Mouse (Mus musculus) gastrocnemius, postnatal 14 days (tissue): ENCODE data around the gene Mapre3. TPM values are rescaled to one million over a fixed set of nuclear protein-coding genes. Genes with fewer than 3 reads are reported as not detected.
"Not testable (repeated sequence)": the region's sequence is repeated elsewhere in the genome, so short reads cannot be mapped to it uniquely, and the experiment has no call there.

ENCODE experiments used
- DNase-seq: peaks from one replicate; pipeline ENCODE4 v3.0.0; 2021; ENCODE audit warnings: mixed read lengths
- intact Hi-C: fragments of 180-260 bp; cut with DNase I; formaldehyde crosslinking; loops from one replicate; pipeline ENCODE4 v1.15.1; 2025; ENCODE audit warnings: low total_unique reads
- total RNA-seq, 2 experiments: library from RNA; stranded (reverse); gene quantifications; 2 replicates each; pipeline ENCODE4 v1.2.3; 2021

The Mapre3 gene
- total RNA-seq, 2 experiments from 2014 or later = 59.6 to 61.7 TPM

- DNase-seq = peak; percentile 94
- intact Hi-C loops = no loop called here
These were observed 55.1 kb downstream of the Mapre3 start for GRCm38 (mm10) chr5:30869405-30870130.

GRCm38 (mm10) chr5:30870131-30870406 lies 55.6 kb downstream of the Mapre3 start:
- DNase-seq = no peak
- intact Hi-C loops = no loop called here

GRCm38 (mm10) chr5:30872574-30872973 lies 58.1 kb downstream of the Mapre3 start:
- DNase-seq = no peak
- intact Hi-C loops = no loop called here

GRCm38 (mm10) chr5:30874365-30874764 lies 59.9 kb downstream of the Mapre3 start:
- intact Hi-C loops = no loop called here

GRCm38 (mm10) chr5:30878616-30879015 lies 64.2 kb downstream of the Mapre3 start:
- intact Hi-C loops = loop anchor here (5.0 kb wide), 1 partner anchor 39 kb away; no protein-coding TSS in a partner anchor

More at GRCm38 (mm10) chr5:30874365-30874764, 59.9 kb downstream of the Mapre3 start:
- no peak for DNase-seq

GRCm38 (mm10) chr5:30879347-30879943 lies 65.0 kb downstream of the Mapre3 start:
- intact Hi-C loops = loop anchor here (5.0 kb wide), 1 partner anchor 38 kb away; no protein-coding TSS in a partner anchor

More at GRCm38 (mm10) chr5:30878616-30879015, 64.2 kb downstream of the Mapre3 start:
- DNase-seq = no peak

GRCm38 (mm10) chr5:30881839-30882238 lies 67.4 kb downstream of the Mapre3 start:
- intact Hi-C loops = loop anchor here (2.0 kb wide), 1 partner anchor 75 kb away; no protein-coding TSS in a partner anchor
- DNase-seq = not testable (repeated sequence)

More at GRCm38 (mm10) chr5:30879347-30879943, 65.0 kb downstream of the Mapre3 start:
- DNase-seq = no peak

- no peak for DNase-seq
- intact Hi-C loops = no loop called here
These were observed 71.8 kb downstream of the Mapre3 start for GRCm38 (mm10) chr5:30886209-30886608.

GRCm38 (mm10) chr5:30886731-30887130 lies 72.3 kb downstream of the Mapre3 start:
- DNase-seq = no peak
- intact Hi-C loops = no loop called here

GRCm38 (mm10) chr5:30887331-30887761 lies 72.9 kb downstream of the Mapre3 start:
- intact Hi-C loops = no loop called here

GRCm38 (mm10) chr5:30887858-30888336 lies 73.5 kb downstream of the Mapre3 start:
- intact Hi-C loops = no loop called here
- DNase-seq = peak; percentile 88

More at GRCm38 (mm10) chr5:30887331-30887761, 72.9 kb downstream of the Mapre3 start:
- peak; percentile 51 for DNase-seq

- DNase-seq = peak; percentile 90
- intact Hi-C loops = no loop called here
These were observed 74.1 kb downstream of the Mapre3 start, which contains the start of gene Agbl5 for GRCm38 (mm10) chr5:30888337-30889087. Gene Agbl5 (plus strand): TSS chr5:30888694.

GRCm38 (mm10) chr5:30889088-30889754 lies 74.8 kb downstream of the Mapre3 start:
- intact Hi-C loops = no loop called here
- no peak for DNase-seq

GRCm38 (mm10) chr5:30890375-30890774 lies 75.9 kb downstream of the Mapre3 start:
- intact Hi-C loops = no loop called here
- no peak for DNase-seq

GRCm38 (mm10) chr5:30901860-30902259 lies 87.4 kb downstream of the Mapre3 start:
- intact Hi-C loops = no loop called here
- no peak for DNase-seq

GRCm38 (mm10) chr5:30907413-30908059 lies 93.1 kb downstream of the Mapre3 start, which contains the start of gene Ost4:
Gene Ost4 (minus strand): TSS chr5:30907788.
- peak; percentile 97 for DNase-seq
- intact Hi-C loops = no loop called here

- intact Hi-C loops = no loop called here
- no peak for DNase-seq
These were observed 94.2 kb downstream of the Mapre3 start for GRCm38 (mm10) chr5:30908426-30909299.

GRCm38 (mm10) chr5:30909300-30909659 lies 94.8 kb downstream of the Mapre3 start:
- intact Hi-C loops = no loop called here
- no peak for DNase-seq
